Mouse (Mus musculus) heart, adult 9 months (tissue): ENCODE data around the gene Pnliprp2.

ENCODE experiments used
- DNase-seq, 2 experiments: peaks; one replicate each; pipeline ENCODE4 v3.0.0; 2022; ENCODE audit warnings: low spot score in 2 of 2

Gene Pnliprp2

DNA sequence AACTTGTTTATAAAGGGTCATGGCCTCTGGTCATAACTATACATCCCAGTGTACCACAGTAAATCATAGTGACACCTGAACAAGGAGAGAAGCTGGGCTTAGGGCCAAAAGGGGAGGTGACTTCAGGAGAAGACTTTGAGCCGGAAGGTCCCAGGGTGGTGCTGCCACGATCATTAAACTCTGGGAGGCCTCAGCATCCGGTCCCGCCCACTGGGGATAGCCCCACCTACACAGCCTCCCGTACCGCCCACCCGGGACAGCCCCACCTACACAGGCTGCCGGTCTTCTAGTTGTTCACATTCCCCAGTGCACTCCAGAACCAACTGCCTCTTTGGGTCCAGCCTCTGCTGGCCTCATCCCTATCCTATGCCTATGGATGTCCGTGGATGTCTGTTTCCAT is at the start of gene Pnliprp2:
Gene Pnliprp2 (plus strand): TSS at position 297 of the 400 bp plus-strand sequence.
- no peak for DNase-seq

DNA sequence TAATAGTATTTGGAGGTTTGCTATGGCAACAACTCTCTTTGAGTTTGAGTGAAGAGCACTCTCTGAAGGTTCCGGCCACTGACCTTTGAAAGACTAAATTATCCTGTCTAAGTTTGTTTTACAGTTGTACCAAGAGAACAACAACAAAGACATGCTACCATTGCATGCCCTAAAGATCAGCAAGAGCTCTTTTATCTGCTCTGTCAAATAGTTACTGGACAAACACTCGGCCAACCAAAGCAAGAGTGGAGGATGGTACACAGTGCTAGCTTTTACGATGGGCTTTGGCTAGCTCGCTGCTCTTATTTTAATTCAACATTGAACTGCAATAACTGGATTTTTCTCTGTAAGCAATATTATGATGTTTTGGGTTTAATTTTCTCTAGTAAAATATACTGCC is 41.6 kb upstream of the Pnliprp2 start:
- no peak for DNase-seq

DNA sequence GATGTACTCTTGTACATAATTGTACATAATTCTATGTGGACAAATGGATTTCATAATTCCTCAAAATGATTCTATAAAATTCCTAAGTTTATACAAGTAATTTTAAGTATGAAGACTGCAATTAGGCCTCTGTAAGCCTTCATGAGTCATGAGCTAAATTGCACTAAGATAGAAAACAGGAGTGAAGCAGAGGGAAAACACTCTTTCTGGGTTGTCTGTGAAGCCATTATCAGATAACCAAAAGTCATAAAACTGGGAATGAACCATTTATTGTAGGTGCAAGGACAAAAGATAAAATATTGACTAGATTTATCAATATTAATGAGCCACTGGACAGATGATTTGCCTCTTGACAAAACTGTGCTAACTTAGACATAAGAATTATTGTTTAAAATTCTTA is 39.1 kb upstream of the Pnliprp2 start:
- DNase-seq, result no peak

DNA sequence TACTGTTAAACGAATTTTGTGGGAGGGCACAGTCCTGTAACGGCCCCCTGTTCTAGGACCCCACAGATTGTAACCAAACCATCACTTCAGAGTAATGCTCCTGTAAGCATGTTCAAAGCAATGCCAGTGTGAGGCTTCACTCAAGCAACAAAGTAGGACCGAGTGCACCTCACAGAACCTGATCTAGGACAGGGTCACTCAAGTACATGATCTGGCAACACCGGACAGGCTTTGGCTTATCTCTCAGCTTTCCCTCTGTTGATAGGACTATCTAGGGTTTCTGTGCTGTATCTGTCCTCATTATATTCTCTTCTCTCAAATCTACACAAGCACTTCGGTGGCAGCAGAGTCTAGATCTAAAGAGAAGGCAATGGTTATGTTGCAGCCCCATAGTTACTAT is 33.0 kb upstream of the Pnliprp2 start:
- no peak for DNase-seq

DNA sequence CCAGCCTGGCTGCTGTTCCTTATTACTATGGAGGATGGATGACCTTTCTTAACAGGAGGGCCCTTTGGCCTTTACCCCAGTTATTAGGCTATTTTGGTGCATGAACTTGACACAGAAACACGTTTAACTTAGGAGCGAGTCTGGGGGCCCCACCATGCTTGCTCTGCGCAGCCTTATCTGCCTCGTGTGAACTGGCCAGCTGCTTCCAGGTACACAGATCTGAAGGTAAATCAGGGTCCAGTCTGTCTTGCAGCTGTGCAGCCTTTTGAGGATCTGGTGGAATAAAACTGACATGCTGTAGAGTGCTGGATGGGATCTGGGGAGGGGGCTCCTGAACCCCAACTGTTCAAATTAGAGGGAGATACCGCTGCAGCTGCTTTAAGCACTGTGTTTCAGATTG is 31.8 kb upstream of the Pnliprp2 start:
- no peak for DNase-seq

DNA sequence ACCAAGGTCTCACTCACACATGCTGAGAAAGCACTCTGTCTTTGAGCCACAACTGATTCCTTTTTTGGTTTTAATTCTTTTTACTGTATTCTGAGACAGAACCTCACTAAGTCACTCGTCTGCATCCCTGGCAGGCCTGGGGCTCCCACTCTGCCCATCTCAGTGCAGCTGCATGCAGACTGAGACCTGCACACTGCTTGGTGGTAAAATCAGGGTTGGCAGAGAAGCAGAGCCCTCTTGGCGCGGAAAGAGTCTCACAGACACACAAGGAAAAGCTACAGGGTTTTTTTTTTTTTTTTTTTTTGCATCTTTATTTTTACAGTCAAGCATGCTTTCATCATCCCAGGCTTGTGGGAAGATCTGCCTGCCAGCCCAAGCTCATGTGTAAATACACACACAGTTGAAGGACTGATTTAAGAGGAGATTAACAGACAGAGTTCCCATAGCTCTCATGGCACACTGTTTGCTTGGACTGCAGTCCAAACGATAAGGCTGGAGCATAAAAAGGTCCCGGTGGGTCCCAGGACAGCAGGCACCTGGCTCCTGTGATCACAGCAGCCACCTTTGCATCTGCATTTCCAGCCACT is 31.0 kb upstream of the Pnliprp2 start, which contains the start of gene Pnliprp1:
Gene Pnliprp1 (plus strand): TSS at position 443 of the 587 bp plus-strand sequence.
- no peak for DNase-seq

DNA sequence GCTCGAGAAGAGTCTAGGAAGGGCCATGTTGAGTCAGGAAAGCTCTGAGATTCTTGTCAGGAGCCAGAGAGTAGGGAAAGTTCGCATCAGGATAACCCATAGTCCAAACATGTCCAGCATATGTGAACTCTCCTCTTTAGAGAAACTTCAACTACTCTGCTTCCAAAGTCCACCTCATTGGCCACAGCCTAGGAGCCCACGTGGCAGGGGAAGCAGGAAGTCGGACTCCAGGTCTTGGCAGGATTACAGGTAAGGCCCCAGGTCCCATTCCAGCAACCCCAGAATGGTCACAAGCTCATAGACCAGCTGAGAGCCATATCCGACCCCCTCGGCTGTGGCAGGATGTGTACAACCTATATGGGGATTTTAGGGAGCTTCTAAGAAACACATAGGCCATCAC is 26.3 kb upstream of the Pnliprp2 start:
- no peak for DNase-seq

DNA sequence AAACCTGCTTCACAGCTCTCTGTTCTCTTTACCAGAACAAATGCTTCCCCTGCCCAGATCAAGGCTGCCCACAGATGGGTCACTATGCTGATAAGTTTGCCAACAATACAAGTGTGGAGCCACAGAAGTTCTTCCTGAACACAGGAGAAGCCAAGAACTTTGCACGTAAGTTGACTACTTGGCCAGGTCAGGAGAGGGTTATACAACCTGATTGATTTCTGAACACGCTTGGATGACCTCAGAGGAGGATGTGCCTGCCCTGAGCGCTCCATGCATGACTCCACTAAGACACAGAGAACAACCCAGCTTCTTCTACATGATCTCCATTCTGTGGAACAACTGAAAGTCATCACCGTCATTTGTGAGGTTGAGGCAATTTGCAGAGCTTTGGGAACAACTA is 21.4 kb upstream of the Pnliprp2 start:
- DNase-seq, result no peak

DNA sequence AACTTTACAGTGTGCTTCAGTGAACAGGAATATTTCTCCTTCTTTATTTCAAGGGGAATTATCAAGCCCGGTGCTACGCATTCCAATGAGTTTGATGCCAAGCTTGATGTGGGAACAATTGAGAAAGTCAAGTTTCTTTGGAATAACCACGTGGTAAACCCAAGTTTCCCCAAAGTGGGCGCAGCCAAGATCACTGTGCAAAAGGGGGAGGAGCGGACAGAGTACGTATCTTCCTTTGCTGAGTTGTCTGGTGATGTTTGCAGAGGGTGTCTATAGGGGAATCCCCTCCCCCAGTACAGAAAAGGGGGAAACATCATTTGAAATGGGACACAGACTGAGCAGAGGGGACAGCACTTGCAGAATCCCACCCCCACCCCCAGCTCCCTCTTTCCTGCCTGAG is 18.5 kb upstream of the Pnliprp2 start:
- DNase-seq, result no peak

DNA sequence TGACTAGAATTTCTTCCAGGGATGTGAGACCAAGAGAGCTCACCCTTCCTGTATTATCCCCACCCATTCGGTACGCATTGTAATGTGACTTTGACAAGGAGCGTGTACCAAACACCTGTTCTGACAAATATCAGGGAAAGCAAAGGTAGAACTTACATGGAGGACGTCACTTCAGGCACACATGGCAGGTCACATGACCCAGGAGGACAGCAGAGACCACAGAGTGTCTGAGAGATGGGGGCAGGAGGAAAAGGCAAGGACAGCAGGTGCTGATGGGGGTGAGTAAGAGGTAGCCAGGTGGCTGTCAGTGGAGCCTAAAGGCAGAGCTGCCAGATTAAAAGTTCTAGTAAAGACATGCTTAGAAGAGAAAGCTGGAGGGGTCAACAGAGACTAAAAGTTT is 16.8 kb upstream of the Pnliprp2 start:
- DNase-seq, result no peak

DNA sequence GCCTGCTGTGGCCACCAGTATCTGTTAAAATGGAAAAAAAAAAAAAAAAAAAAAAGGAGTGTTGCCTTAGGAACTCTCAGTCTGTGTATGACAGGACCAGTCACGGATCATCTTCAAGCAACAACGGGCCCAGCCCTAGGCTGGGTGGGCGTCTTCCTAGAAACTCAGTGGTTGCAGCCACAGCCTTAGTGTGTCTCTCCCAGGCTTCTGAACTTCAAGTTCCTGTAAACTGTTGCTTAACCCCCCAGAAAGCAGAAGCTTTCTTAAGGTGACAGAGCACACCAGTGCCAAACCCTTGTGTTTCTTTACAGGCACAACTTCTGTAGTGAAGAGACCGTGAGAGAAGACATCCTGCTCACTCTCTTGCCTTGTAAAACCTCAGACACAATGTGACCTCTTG is 15.8 kb upstream of the Pnliprp2 start:
- DNase-seq, result no peak

DNA sequence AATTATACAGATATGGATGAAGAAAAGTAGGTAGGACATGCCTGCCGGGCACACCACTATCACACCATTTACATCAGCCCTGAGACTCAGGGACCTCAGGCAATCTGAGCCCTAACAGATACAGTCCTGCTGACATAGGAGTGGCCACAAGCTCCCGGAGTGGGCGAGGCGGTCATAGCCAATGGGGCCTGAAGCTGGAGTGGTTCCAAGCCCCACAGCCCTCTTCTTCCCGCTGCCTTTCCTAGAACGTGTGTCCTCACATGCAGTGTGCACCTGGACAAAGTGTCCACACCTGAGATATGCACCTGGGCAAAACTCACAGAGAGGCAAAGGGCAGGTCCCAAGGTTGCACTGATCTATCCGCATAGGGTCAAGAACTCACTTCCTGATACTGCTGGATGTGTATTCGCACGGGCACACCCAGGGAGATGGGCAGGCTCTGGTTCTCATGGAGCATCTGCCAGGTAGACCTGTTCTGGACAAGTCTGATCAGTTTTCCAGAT is 12.0 kb upstream of the Pnliprp2 start:
- no peak for DNase-seq

DNA sequence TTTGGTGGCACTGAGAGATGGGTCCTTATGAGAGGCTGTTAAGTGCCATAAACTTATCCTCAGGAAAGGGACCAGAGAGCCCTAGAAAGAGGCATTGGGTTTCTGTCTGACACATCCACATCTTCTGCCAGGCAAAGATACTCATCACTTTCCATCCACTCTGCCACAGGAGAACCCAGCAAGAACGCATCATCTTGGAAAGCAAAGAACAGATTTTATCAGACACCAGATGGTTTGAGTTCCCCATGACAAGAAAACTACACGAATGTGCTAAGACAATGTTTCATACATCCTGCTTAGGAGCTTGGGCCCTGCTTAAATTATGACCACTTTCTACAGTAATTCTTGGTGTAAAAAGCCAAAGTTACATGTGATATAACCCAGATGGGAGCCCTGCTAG is 8.7 kb upstream of the Pnliprp2 start:
- DNase-seq, result no peak

DNA sequence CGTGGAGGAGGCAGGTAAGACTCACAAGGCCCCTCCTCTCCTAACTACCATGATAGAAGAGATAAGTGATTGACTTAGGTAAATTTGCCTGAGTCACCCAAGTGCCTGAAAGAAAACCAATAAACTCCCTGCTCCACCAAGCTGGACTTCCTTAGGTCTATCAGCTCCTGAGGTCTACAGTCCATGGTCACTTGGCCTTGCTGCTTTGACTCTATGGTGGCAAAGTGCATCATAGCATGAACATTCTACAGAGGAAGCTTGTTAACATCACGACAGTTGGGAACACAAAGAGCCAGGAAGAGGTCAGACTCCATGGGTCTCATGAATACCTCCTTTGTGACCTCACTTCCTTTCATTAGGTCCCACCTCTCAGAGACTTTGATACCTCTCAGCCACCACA is 8.0 kb upstream of the Pnliprp2 start:
- no peak for DNase-seq

DNA sequence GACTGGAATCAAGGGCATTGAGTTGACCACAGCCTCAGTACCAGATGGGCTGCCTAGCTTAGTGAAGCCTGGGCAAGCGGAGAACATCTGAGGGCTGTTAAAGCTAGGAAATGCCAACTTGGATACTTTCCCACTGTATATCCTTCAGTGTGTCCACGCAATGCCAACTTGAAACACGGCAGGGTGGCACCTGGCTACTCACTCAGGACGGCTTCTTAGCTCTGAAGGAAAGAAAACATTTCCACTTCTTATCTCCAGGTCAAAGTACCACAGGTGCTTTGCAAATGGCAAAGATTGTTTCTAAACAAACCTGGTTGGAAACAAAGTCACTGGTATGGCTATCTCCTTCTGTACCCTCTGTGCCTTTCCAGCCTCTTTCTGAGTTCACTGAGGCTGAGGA is 648 bp upstream of the Pnliprp2 start:
- DNase-seq, result no peak

DNA sequence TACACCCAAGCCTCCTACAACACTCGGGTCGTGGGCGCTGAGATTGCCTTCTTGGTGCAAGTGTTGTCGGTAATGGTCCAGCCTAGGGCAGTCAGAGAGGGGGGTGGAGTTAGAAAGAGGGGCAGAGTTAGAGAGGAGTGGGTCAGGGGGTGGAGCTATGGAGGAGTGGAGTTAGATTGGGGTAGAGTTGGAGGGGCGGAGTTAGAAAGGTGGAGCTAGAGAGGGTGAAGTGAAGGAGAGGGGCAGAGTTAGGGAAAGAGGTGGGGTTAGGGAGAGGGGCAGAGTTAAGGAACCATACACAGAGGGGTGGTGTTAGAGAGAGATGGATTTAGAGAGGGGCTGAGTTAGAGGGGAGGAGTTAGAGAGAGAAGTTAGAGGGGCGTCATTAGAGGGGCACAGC is 2.8 kb downstream of the Pnliprp2 start:
- DNase-seq, result no peak

DNA sequence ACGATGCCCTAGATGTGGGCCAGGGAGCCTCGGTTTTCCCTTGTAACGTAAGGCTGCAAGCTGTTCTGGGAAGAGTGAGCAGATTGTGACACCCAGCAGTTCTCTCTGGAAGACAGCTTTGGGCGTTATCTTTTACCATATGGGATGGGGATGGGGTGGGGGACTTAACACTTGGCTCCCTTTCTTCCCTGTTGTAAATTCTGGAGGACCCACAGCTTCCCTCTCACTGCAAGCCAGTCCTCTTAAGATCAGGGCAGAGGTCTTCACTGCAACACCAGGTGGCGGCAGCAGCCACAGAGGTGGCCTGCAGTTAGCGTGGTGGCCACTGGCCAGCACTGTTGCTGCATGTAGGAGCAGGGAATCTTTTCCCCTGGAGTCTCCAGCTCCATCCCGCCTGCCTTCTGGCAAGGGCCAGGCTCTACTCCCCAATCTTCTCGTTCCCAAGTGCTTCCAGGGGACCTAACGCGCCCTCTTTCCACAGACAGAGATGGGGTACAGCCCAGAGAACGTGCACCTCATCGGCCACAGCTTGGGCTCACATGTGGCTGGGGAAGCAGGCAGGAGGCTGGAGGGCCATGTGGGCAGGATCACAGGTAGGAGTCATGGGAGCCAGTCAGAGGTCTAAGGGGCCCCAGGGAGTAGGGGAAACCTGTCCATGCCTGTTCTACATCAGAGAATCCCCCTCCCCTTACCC is 3.5 kb downstream of the Pnliprp2 start:
- peak; percentile 27 to 34 for DNase-seq

DNA sequence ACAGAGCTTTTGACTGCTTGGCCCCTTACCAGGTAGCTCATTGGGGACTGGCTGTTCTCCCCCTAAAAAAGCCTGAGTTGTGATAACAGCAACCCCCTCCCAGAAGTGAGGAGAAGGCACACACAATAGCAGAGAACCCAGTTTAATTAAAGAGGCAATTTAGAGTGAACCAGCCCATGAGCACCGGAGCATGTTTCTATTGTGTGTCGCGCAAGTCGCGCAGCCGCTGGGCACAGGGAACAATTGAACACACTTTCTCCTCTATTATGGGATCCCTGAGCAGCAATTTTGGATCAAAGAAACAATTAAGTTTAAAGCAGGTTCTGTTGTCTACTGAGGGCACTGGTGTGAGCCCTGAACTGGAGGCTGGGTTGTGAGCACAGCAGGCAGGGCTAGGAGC is 7.8 kb downstream of the Pnliprp2 start:
- no peak for DNase-seq

DNA sequence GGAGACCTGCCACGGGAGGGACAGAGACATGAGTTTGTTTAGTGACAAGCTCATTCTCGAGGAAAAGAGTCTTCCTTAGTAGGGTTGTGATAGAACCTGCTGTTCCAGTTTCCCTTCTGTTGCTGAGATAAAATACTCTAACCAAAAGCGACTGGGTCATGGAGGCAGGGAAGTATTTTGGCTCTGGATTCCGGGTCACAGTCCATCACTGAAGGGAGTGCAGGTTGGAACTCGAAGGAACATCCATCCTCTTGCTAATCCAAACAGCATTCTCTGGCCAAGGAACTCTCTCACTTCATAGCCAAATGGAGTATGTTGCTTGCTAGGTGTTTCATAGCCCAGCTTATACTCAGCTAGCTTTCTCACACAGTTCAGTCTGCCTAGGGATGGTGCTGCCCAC is 16.9 kb downstream of the Pnliprp2 start:
- DNase-seq, result no peak

DNA sequence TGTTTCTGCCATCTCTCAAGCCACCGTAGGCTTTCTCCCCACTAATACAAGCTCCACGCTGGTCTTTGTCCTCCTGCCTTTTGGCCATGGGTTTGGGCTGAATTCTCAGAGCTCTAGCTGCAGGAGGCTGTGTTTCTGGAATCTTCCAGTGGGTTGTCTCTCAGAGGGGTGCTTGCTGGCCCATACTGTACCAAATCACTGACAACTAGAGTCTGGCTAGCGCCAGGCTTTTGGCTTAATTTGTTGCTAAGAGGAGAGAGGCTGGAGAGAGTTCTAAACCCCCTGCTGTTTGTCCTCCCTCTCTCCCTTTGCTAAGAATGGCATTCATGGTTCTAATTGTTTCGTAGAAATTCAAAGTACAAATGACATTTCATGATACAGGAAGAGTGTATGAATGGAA is 22.0 kb downstream of the Pnliprp2 start:
- DNase-seq, result no peak

DNA sequence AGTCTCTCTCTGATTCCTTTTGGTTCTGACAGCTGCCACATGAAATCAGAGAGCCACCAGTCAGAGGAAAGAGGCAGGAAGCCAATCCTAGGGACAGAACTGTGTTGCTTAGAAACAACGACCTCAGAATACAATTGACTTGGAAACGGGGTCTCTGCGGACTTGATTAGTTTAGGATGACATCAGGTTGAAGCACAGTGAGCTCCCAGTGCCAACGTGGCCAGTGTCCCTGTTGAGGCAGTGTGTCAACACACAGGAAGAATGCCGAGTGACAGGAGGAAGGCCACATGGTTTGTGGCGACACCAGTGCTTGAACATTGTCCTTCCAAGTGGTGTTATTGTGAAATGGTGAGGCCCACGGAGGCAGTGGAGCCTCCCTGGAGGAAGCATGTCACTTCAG is 24.4 kb downstream of the Pnliprp2 start:
- DNase-seq, result no peak

DNA sequence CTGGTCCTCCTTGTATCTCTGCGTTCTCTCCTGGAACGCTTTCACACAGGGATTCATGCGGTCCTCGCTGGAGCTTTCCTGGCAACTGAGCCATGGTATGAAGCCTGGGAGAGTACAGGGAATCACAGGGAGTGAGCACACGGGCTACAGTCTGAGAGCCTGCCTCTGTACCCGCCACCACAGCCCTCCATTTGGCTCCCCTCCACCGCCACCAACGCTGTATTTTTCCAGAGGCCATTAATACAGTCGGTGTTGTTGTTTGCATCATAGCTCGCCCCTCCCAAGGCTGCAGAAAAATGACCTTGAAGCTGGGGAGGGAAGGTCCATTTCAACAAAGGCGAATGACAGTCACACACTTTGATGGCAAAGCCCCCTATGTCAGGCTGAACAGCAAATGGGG is 29.7 kb downstream of the Pnliprp2 start:
- no peak for DNase-seq

DNA sequence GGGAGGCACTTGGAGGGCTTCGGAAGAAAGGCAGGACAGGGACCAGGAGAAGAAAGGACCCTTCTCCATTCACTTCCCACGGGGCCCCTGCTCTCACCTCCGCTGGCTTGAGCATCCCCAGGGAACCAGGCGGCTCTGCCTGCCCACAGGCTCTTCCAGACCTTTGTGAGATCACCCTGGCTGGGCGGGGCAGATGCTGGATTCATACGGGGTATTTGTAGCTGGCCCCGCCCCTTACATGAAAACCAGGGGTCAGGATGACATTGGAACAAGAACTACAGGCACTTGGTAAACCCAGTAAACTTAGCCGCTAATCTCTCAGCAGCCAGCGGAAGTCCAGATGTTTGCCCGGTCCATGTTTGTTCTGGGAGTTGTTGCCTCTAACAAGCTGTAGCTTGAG is 34.8 kb downstream of the Pnliprp2 start, which contains the start of gene 1700019N19Rik:
Gene 1700019N19Rik (minus strand): TSS at position 178 of the 400 bp plus-strand sequence.
- DNase-seq, result no peak
